Mouse (Mus musculus) kidney, postnatal 0 days (tissue): ENCODE data around the gene Selplg. TPM values are rescaled to one million over a fixed set of nuclear protein-coding genes. Genes with fewer than 3 reads are reported as not detected.
A peak's percentile ranks its signal among the peaks of the same experiment; 100 is the strongest.

Source experiments
- ATAC-seq: fragments of 200-750 bp; cut with Nextera tagmentation; replicated peaks from 2 replicates; pipeline ENCODE4 v1.8.0; 2017; ENCODE audit warnings: low read depth, moderate number of reproducible peaks, moderate TSS enrichment, moderate library complexity; ENCODE audit not compliant: low FRiP score
- DNase-seq: peaks from one replicate; pipeline ENCODE4 v3.0.0-alpha.2; 2016; ENCODE audit warnings: low spot score
- H3K27ac ChIP-seq: fragments of 300-500 bp; sonication (generic); 2 replicates; pipeline ENCODE4 v1.5.1; 2014; ENCODE audit warnings: mild to moderate bottlenecking
- H3K27me3 ChIP-seq: fragments of 300-500 bp; sonication (generic); 2 replicates; pipeline ENCODE4 v1.6.1; 2014; ENCODE audit warnings: low read length, mixed read lengths; ENCODE audit not compliant: insufficient read depth
- H3K36me3 ChIP-seq: fragments of 300-500 bp; sonication (generic); 2 replicates; pipeline ENCODE4 v1.6.1; 2014; ENCODE audit warnings: low read length, mixed read lengths; ENCODE audit not compliant: insufficient read depth
- H3K4me1 ChIP-seq: fragments of 300-500 bp; sonication (generic); replicated peaks from 2 replicates; pipeline ENCODE4 v1.6.1; 2014; ENCODE audit warnings: antibody characterized with exemption, low read length, mixed read lengths; ENCODE audit not compliant: insufficient read depth
- H3K4me2 ChIP-seq: fragments of 300-500 bp; sonication (generic); 2 replicates; pipeline ENCODE4 v1.6.1; 2014; ENCODE audit warnings: mild to moderate bottlenecking, low read length, moderate library complexity, mixed read lengths
- H3K4me3 ChIP-seq: fragments of 300-500 bp; sonication (generic); replicated peaks from 2 replicates; pipeline ENCODE4 v1.5.1; 2014; ENCODE audit warnings: low read depth, low read length
- H3K9ac ChIP-seq: fragments of 300-500 bp; sonication (generic); 2 replicates; pipeline ENCODE4 v1.6.1; 2014; ENCODE audit warnings: low read depth, low read length
- H3K9me3 ChIP-seq: fragments of 300-500 bp; sonication (generic); replicated peaks from 2 replicates; pipeline ENCODE4 v1.6.1; 2016; ENCODE audit warnings: low read length, inconsistent platforms, mixed read lengths
- CTCF ChIP-seq: IDR thresholded peaks from 2 replicates; pipeline ENCODE4 v1.5.1; 2016; ENCODE audit warnings: antibody characterized with exemption, low read depth, mild to moderate bottlenecking, moderate library complexity
- WGBS: fragments of 180-500 bp; shearing (Covaris S2); extraction: QIAGEN DNeasy Blood & Tissue Kit; methylation state at CpG from one replicate; pipeline ENCODE4 v1.1.7; 2014; 5-methylcytosine and 5-hydroxymethylcytosine counted together
- polyA plus RNA-seq: library from polyadenylated mRNA; unstranded; fragments of >200 nt; fragmentation: Nextera tagmentation; extraction: Ambion mirVana; gene quantifications from 2 replicates; pipeline ENCODE4 v1.2.1, GENCODE M21; 2015

Gene Selplg
- polyA plus RNA-seq, 1 experiment from 2014 or later, result 2.4 TPM

GRCm38 (mm10) chr5:113804395-113804966, 28.0 kb downstream of the Selplg start:
- TF ChIP-seq CTCF, result peak; percentile 22; the same call in 1 of the 2 replicates
- DNase-seq (no peak), ATAC-seq (no peak)
- no peak overlapping the region for H3K9ac ChIP-seq
- H3K4me3 ChIP-seq, result no peak overlapping the region
- no peaks in the 10 kb centered on the region for H3K27me3 ChIP-seq
- H3K9me3 ChIP-seq, result no peaks in the 10 kb centered on the region
- H3K36me3 ChIP-seq, result no peaks in the 10 kb centered on the region
- H3K4me2 ChIP-seq, result no peak overlapping the region
- no peak overlapping the region for H3K27ac ChIP-seq
- 44% methylated on average over 7 of the region's 7 CpGs for WGBS
- H3K4me1 ChIP-seq, result 0 out of 2 replicates have a peak, but pooled peaks cover 5% of the 10 kb centered on the region

GRCm38 (mm10) chr5:113800280-113800679, 32.2 kb downstream of the Selplg start, which contains the start of gene Tmem119:
Gene Tmem119 (minus strand): TSS chr5:113800516.
- under 1% methylated on average over 11 of the region's 11 CpGs for WGBS
- no peaks in the 10 kb centered on the region for H3K9me3 ChIP-seq
- no peak for TF ChIP-seq CTCF
- H3K27me3 ChIP-seq, result no peaks in the 10 kb centered on the region
- H3K36me3 ChIP-seq, result no peaks in the 10 kb centered on the region
- peak within 1 kb of the TSS; percentile 51 for H3K4me2 ChIP-seq
- ATAC-seq (peak; percentile 81), DNase-seq (peak; percentile 87)
- H3K4me3 ChIP-seq, result peak within 1 kb of the TSS; percentile 35
- peaks cover 27% of the 10 kb centered on the region; the same call in 1 of the 2 replicates for H3K4me1 ChIP-seq
- H3K9ac ChIP-seq, result peak within 1 kb of the TSS; percentile 40; the same call in 1 of the 2 replicates
- H3K27ac ChIP-seq, result peak within 1 kb of the TSS; percentile 28; the same call in 1 of the 2 replicates

- DNase-seq, result no peak
- no peaks in the 10 kb centered on the region for H3K36me3 ChIP-seq
- peaks cover 27% of the 10 kb centered on the region; the same call in 1 of the 2 replicates for H3K4me1 ChIP-seq
- H3K27me3 ChIP-seq, result no peaks in the 10 kb centered on the region
- no peak overlapping the region for H3K27ac ChIP-seq
- WGBS, result 41% methylated on average over 5 of the region's 5 CpGs
- H3K9me3 ChIP-seq, result no peaks in the 10 kb centered on the region
- no peak for ATAC-seq
- H3K4me3 ChIP-seq, result peak overlapping the region; percentile 35
- H3K4me2 ChIP-seq, result peak overlapping the region; percentile 51
- H3K9ac ChIP-seq, result 0 out of 2 replicates have a peak overlapping the region, but pooled peaks have one; percentile 40
- TF ChIP-seq CTCF, result no peak
Observed at GRCm38 (mm10) chr5:113799691-113800090, 32.8 kb downstream of the Selplg start.

GRCm38 (mm10) chr5:113798525-113798924, 33.9 kb downstream of the Selplg start:
- ATAC-seq (no peak), DNase-seq (no peak)
- no peak overlapping the region for H3K27ac ChIP-seq
- H3K27me3 ChIP-seq, result no peaks in the 10 kb centered on the region
- peak overlapping the region; percentile 17 for H3K4me3 ChIP-seq
- peaks cover 27% of the 10 kb centered on the region; the same call in 1 of the 2 replicates for H3K4me1 ChIP-seq
- H3K4me2 ChIP-seq, result peak overlapping the region; percentile 51
- no peak overlapping the region for H3K9ac ChIP-seq
- TF ChIP-seq CTCF, result no peak
- H3K9me3 ChIP-seq, result no peaks in the 10 kb centered on the region
- H3K36me3 ChIP-seq, result no peaks in the 10 kb centered on the region
- WGBS, result 74% methylated on average over 9 of the region's 9 CpGs

- DNase-seq, result no peak
Observed at GRCm38 (mm10) chr5:113797149-113797882, 35.1 kb downstream of the Selplg start.

More at GRCm38 (mm10) chr5:113797149-113797882, 35.1 kb downstream of the Selplg start:
- no peak for TF ChIP-seq CTCF
- Histone ChIP-seq H3K27me3 (no peaks in the 10 kb centered on the region), H3K4me1 (peaks cover 28% of the 10 kb centered on the region; the same call in 1 of the 2 replicates), H3K36me3 (no peaks in the 10 kb centered on the region), H3K27ac (0 out of 2 replicates have a peak overlapping the region, but pooled peaks have one; percentile 32), H3K4me3 (0 out of 2 replicates have a peak overlapping the region, but pooled peaks have one; percentile 0), H3K4me2 (peak overlapping the region; percentile 51), H3K9me3 (no peaks in the 10 kb centered on the region), H3K9ac (peak overlapping the region; percentile 19; the same call in 1 of the 2 replicates)
- ATAC-seq, result no peak
- 14% methylated on average over 19 of the region's 19 CpGs for WGBS
